Mouse (Mus musculus) embryonic facial prominence, embryonic 13.5 days (tissue): ENCODE measurements around the gene Tex14. TPM values are rescaled to one million over a fixed set of nuclear protein-coding genes. Genes with fewer than 3 reads are reported as not detected.
A peak's percentile ranks its signal among the peaks of the same experiment; 100 is the strongest.
"Not testable (repeated sequence)": the region's sequence is repeated elsewhere in the genome, so short reads cannot be mapped to it uniquely, and the experiment has no call there.

Source experiments
- ATAC-seq: fragments of 200-750 bp; cut with Nextera tagmentation; 2 replicates; pipeline ENCODE4 v1.8.0; 2017; ENCODE audit warnings: low read depth; ENCODE audit not compliant: insufficient number of reproducible peaks, insufficient read depth, low FRiP score, low TSS enrichment
- H3K27ac ChIP-seq: fragments of 300-500 bp; sonication (generic); 2 replicates; pipeline ENCODE4 v1.5.1; 2015; ENCODE audit warnings: moderate library complexity, mild to moderate bottlenecking, inconsistent platforms
- H3K27me3 ChIP-seq: fragments of 300-500 bp; sonication (generic); 2 replicates; pipeline ENCODE4 v1.6.1; 2015; ENCODE audit warnings: mild to moderate bottlenecking, inconsistent platforms
- H3K36me3 ChIP-seq: fragments of 300-500 bp; sonication (generic); 2 replicates; pipeline ENCODE4 v1.6.1; 2015; ENCODE audit warnings: mild to moderate bottlenecking, inconsistent platforms
- H3K4me1 ChIP-seq: fragments of 300-500 bp; sonication (generic); 2 replicates; pipeline ENCODE4 v1.6.1; 2015; ENCODE audit warnings: inconsistent platforms
- H3K4me2 ChIP-seq: fragments of 300-500 bp; sonication (generic); 2 replicates; pipeline ENCODE4 v1.6.1; 2015; ENCODE audit warnings: moderate library complexity, mild to moderate bottlenecking, inconsistent platforms
- H3K4me3 ChIP-seq: fragments of 300-500 bp; sonication (generic); 2 replicates; pipeline ENCODE4 v1.5.1; 2015; ENCODE audit warnings: mild to moderate bottlenecking, inconsistent platforms
- H3K9ac ChIP-seq: fragments of 300-500 bp; sonication (generic); 2 replicates; pipeline ENCODE4 v1.6.1; 2015; ENCODE audit warnings: mild to moderate bottlenecking, inconsistent platforms
- H3K9me3 ChIP-seq: fragments of 300-500 bp; sonication (generic); 2 replicates; pipeline ENCODE4 v1.6.1; 2016; ENCODE audit warnings: inconsistent platforms
- whole genome bisulfite sequencing: fragments of 180-500 bp; shearing (Covaris S2); methylation state at CpG from one replicate; pipeline ENCODE4 v1.1.7; 2015; ENCODE audit warnings: mixed read lengths; 5-methylcytosine and 5-hydroxymethylcytosine counted together
- polyA plus RNA-seq: library from polyadenylated mRNA; unstranded; fragments of >200 nt; fragmentation: Nextera tagmentation; extraction: Ambion mirVana; gene quantifications from 2 replicates; pipeline ENCODE4 v1.2.1, GENCODE M21; 2015

Tex14 gene
- polyA plus RNA-seq, 1 experiment from 2014 or later = 0.04 TPM

DNA sequence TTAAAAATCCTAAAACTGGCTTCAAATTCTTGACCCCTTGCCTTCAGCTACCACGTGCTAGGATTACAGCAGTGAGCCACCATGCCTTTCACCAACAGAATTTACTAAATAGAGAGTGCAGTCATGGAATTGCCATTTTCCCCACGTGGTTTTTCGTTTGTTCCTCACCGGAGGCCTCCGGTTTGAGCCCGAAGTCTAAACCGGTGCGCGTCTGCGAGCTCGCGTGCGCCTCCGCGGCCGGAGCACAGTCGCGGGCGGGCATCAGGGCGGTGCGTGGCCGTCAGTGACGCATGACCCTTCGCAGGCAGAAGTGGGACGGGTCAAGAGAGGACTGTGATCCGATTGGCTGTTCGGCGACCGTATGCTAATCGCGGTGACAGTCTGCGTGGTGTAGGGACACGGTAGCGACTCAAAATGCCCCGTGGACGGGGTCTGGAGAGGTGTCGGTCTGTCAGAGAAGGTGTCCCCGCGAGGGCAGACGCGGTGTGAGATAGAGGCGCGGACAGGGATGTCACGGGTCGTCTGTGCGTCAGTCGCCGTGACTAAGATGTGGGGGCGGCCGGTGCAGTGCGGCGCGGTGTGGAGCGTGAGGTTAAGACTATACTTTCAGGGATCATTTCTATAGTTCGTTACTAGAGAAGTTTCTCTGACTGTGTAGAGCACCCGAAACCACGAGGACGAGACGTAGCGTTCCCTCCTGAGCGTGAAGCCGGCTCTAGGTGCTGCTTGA is 37.9 kb downstream of the Tex14 start:
- Histone ChIP-seq H3K9ac (0 out of 2 replicates have a peak overlapping the region, but pooled peaks have one; percentile 44), H3K4me3 (peak overlapping the region; percentile 33), H3K27ac (peak overlapping the region; percentile 78), H3K4me1 (peaks cover 10% of the 10 kb centered on the region; the same call in 1 of the 2 replicates), H3K4me2 (peak overlapping the region; percentile 61)
- not testable (repeated sequence) for H3K9me3 ChIP-seq, H3K27me3 ChIP-seq, H3K36me3 ChIP-seq
- WGBS = under 1% methylated on average over 32 of the region's 62 CpGs
- peak; percentile 96 for ATAC-seq

DNA sequence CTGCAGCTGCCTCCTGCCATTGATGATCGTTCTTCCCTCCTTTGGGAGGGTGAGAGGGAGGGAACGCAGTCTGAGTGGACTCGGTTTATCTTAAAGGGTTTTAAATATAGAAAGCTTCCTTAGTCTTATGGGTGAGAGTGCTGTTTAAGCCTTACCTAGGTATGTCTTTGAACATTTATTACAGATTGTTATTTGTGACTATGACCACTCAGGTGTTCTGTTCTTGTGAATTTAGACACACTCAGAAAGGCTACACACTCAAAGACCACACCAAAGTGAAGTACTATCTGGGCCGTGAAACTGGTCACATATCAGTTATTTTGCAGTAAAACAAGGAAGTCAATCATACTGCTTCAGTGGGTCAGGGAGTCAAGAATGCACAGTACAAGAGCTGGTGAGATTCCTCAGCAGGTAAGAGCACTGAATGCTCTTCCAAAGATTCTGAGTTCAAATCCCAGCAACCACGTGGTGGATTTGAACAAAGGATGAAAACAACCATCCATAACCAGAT is 38.6 kb downstream of the Tex14 start:
- H3K9ac ChIP-seq = no peak overlapping the region
- peak; percentile 82; the same call in 1 of the 2 replicates for ATAC-seq
- H3K4me2 ChIP-seq = no peak overlapping the region
- H3K9me3 ChIP-seq = no peaks in the 10 kb centered on the region
- H3K4me1 ChIP-seq = peaks cover 10% of the 10 kb centered on the region; the same call in 1 of the 2 replicates
- H3K27ac ChIP-seq = peak overlapping the region; percentile 60
- WGBS = under 1% methylated on average over 5 of the region's 5 CpGs
- H3K4me3 ChIP-seq = no peak overlapping the region
- H3K27me3 ChIP-seq = no peaks in the 10 kb centered on the region
- H3K36me3 ChIP-seq = no peaks in the 10 kb centered on the region

DNA sequence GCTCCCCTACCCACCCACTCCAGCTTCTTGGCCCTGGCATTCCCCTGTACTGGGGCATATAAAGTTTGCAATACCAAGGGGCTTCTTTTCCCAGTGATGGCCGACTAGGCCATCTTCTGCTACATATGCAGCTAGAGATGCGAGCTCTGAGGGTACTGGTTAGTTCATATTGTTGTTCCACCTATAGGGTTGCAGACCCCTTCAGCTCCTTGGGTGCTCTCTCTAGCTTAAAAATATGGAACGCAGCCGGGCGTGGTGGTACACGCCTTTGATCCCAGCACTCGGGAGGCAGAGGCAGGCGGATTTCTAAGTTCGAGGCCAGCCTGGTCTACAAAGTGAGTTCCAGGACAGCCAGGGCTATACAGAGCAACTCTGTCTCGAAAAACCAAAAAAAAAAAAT is 39.2 kb downstream of the Tex14 start:
- H3K27me3 ChIP-seq, H3K4me2 ChIP-seq, ATAC-seq, H3K27ac ChIP-seq, H3K9ac ChIP-seq, H3K9me3 ChIP-seq, H3K36me3 ChIP-seq, H3K4me3 ChIP-seq: not testable (repeated sequence)
- WGBS = 68% methylated on average over 10 of the region's 10 CpGs
- peaks cover 10% of the 10 kb centered on the region; the same call in 1 of the 2 replicates for H3K4me1 ChIP-seq

DNA sequence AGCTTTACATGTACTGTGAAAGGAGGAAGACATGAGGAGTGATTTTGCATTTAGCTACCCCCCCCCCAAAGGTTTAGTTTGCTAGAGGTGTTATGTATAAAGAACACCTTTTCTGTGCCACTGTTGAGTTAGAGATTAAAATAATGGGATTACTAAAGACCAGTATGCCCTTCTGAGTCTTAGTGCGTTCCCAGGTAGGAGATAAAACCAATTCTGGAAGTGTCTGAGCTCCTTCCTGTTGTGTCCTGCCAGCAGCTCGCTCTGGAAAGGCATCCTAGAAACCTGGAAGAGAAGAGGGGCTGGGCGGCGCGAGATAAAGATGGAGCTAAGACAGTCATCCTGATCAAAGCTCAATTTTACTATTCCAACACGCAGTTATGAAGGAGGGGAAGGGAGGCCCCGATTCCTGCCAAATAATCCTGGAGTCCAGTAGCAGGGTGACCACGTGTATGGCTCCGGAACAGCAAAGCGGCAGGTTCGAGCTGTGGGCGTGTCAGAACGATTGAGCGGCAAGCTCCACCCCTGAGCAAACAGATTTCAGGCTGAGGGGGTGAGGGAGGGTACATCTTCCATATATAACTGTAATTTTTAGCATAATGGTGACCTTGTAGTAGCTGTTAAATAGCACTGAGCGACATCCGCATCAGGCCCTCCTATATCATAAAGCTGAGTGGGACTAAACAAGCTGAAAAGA is 40.0 kb downstream of the Tex14 start:
- no peak for ATAC-seq
- WGBS = 8% methylated on average over 16 of the region's 16 CpGs
- Histone ChIP-seq H3K4me3 (no peak overlapping the region), H3K9ac (no peak overlapping the region), H3K27me3 (no peaks in the 10 kb centered on the region), H3K27ac (no peak overlapping the region), H3K4me1 (peaks cover 10% of the 10 kb centered on the region; the same call in 1 of the 2 replicates), H3K4me2 (peak overlapping the region; percentile 34), H3K9me3 (no peaks in the 10 kb centered on the region), H3K36me3 (no peaks in the 10 kb centered on the region)

DNA sequence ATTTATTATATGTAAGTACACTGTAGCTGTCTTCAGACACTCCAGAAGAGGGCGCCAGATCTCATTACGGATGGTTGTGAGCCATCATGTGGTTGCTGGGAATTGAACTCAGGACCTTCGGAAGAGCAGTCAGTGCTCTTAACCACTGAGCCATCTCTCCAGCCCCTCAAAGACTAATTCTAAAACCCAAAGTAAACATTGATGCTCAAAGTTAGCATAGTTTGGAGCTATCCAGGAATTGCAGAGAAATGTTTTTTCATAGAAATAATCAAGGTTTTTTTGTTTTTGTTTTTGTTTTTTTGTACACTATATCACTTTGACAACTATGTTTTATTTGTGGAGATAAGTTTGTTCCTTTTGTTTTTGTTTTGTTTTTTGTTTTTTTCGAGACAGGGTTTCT is 40.7 kb downstream of the Tex14 start:
- not testable (repeated sequence) for H3K36me3 ChIP-seq, H3K27me3 ChIP-seq, H3K9ac ChIP-seq, ATAC-seq, H3K27ac ChIP-seq, H3K4me3 ChIP-seq, H3K9me3 ChIP-seq, H3K4me2 ChIP-seq
- 47% methylated on average over 4 of the region's 4 CpGs for WGBS
- H3K4me1 ChIP-seq = peaks cover 10% of the 10 kb centered on the region; the same call in 1 of the 2 replicates

DNA sequence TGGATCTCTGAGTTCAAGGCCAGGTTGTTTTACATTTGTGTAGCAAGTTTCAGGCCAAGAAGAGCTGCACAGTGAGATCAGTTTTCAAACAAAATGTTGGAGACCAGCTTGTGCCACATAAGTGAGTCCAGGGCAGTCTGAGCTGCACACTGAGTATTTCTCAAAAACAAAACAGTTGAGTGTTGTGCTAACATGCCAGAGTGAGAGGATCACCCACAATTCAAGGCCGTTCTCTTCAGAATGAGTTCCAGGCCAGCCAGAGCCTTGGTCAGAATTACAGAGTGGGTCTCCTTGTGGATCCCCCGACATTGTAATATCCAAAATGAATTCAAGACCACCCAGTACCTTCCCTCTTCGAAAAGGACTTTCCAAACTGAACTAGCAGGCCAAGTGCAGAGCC is 41.3 kb downstream of the Tex14 start:
- Histone ChIP-seq H3K4me3 (no peak overlapping the region), H3K9me3 (no peaks in the 10 kb centered on the region), H3K27me3 (no peaks in the 10 kb centered on the region), H3K4me1 (peaks cover 10% of the 10 kb centered on the region; the same call in 1 of the 2 replicates), H3K27ac (no peak overlapping the region), H3K36me3 (no peaks in the 10 kb centered on the region), H3K9ac (no peak overlapping the region), H3K4me2 (no peak overlapping the region)
- WGBS = 90% methylated on average over 3 of the region's 3 CpGs
- no peak for ATAC-seq

DNA sequence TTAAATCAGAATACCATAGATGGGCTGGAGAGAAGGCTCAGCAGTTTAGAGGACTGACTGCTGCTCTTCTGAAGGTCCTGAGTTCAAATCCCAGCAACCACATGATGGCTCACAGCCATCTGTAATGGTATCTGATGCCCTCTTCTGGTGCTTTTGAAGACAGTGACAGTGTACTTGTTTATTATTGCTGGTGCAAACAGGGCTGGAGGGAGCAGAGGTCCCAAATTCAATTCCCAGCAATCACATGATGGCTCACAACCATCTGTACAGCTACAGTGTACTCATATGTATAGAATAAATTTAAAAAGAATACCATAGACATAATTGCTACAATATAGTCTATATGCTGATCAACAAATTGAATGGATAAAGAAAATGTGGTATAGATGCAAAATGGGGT is 42.6 kb downstream of the Tex14 start:
- H3K4me1 ChIP-seq = peaks cover 6% of the 10 kb centered on the region; the same call in 1 of the 2 replicates

DNA sequence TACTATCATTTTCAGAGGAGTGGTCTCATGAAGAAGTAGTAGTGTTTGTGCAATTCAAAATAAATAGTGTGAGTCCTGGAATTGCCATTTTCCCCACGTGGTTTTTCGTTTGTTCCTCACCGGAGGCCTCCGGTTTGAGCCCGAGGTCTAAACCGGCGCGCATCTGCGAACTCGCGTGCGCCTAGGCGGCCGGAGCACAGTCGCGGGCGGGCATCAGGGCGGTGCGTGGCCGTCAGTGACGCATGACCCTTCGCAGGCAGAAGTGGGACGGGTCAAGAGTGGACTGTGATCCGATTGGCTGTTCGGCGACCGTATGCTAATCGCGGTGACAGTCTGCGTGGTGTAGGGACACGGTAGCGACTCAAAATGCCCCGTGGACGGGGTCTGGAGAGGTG is 43.2 kb downstream of the Tex14 start:
- H3K36me3 ChIP-seq, H3K9me3 ChIP-seq, H3K27me3 ChIP-seq, H3K4me1 ChIP-seq: not testable (repeated sequence)
- Histone ChIP-seq H3K9ac (peak overlapping the region; percentile 49; the same call in 1 of the 2 replicates), H3K4me3 (peak overlapping the region; percentile 41), H3K27ac (peak overlapping the region; percentile 24; the same call in 1 of the 2 replicates), H3K4me2 (peak overlapping the region; percentile 59)
- WGBS = under 1% methylated on average over 33 of the region's 34 CpGs
- peak; percentile 88 for ATAC-seq

More for the DNA sequence above, 42.6 kb downstream of the Tex14 start:
- ATAC-seq = no peak
- no peaks in the 10 kb centered on the region for H3K36me3 ChIP-seq
- no peaks in the 10 kb centered on the region for H3K9me3 ChIP-seq
- no peaks in the 10 kb centered on the region for H3K27me3 ChIP-seq
- no peak overlapping the region for H3K4me3 ChIP-seq
- no peak overlapping the region for H3K4me2 ChIP-seq
- no peak overlapping the region for H3K9ac ChIP-seq
- H3K27ac ChIP-seq = no peak overlapping the region

DNA sequence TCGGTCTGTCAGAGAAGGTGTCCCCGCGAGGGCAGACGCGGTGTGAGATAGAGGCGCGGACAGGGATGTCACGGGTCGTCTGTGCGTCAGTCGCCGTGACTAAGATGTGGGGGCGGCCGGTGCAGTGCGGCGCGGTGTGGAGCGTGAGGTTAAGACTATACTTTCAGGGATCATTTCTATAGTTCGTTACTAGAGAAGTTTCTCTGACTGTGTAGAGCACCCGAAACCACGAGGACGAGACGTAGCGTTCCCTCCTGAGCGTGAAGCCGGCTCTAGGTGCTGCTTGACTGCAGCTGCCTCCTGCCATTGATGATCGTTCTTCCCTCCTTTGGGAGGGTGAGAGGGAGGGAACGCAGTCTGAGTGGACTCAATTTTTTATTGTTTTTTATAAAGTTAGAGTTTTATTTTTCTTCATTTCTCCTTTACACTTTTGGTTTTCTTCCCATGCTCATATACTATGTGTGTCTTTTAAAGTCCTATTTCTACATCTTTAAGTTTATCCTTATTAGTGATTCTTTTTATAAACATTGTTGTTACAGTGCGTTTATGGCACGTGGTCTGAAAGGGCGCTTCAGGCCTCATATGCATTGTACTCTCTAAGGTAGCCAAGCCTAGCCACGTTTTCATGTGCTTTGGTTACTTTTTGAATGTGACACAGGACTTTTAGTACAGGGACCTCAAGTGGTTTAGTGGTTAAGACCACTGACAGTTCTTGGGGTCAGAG is 43.8 kb downstream of the Tex14 start:
- H3K9ac ChIP-seq = 0 out of 2 replicates have a peak overlapping the region, but pooled peaks have one; percentile 49
- H3K4me2 ChIP-seq = peak overlapping the region; percentile 59; the same call in 1 of the 2 replicates
- H3K36me3 ChIP-seq, H3K9me3 ChIP-seq, H3K4me3 ChIP-seq, H3K27me3 ChIP-seq: not testable (repeated sequence)
- WGBS = under 1% methylated on average over 6 of the region's 32 CpGs
- H3K27ac ChIP-seq = peak overlapping the region; percentile 69
- ATAC-seq = peak; percentile 96
- peaks cover 12% of the 10 kb centered on the region for H3K4me1 ChIP-seq

DNA sequence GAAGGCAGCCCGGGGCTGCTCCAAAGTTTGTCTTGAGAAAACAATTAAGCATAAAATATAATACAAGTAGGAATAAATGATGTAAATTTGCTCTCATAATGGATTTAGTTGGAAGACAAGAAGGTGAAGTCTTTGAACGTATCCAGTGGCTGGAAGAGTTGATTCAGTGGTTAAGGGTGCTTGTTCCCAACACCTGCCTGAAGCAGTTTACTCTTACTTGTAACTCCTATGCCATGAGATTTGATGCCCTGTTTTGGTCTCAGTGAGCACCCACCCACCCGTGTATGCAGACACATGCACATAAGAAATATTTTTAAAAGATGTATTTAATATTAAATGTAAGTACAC is 44.3 kb downstream of the Tex14 start:
- Histone ChIP-seq H3K4me3 (no peak overlapping the region), H3K4me1 (peaks cover 14% of the 10 kb centered on the region), H3K9me3 (no peaks in the 10 kb centered on the region), H3K9ac (no peak overlapping the region), H3K27ac (peak overlapping the region; percentile 69), H3K27me3 (no peaks in the 10 kb centered on the region), H3K4me2 (no peak overlapping the region), H3K36me3 (no peaks in the 10 kb centered on the region)
- WGBS = 6% methylated on average over 3 of the region's 3 CpGs
- no peak for ATAC-seq

DNA sequence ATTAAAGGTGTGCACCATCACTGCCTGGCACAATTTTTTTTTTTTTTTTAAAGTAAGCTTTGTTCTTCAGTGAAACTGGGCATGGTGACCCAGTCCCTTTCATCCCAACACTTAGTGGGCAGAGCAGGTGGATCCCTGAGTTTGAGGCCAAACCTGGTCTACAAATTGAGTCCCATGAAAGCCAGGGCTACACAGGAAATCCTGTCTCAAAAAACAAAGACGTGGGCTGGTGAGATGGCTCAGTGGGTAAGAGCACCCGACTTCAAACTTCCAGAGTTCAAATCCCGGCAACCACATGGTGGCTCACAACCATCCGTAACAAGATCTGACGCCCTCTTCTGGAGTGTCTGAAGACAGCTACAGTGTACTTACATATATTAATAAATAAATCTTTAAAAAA is 45.0 kb downstream of the Tex14 start:
- 52% methylated on average over 5 of the region's 5 CpGs for WGBS
- not testable (repeated sequence) for H3K9ac ChIP-seq, H3K27ac ChIP-seq, H3K27me3 ChIP-seq, H3K4me3 ChIP-seq, H3K36me3 ChIP-seq, H3K4me2 ChIP-seq, H3K9me3 ChIP-seq, ATAC-seq
- H3K4me1 ChIP-seq = peaks cover 12% of the 10 kb centered on the region
